Mouse (Mus musculus) heart, embryonic 13.5 days (tissue): ENCODE data around the gene Ndrg3. TPM values are rescaled to one million over a fixed set of nuclear protein-coding genes. Genes with fewer than 3 reads are reported as not detected.
"Not testable (repeated sequence)": the region's sequence is repeated elsewhere in the genome, so short reads cannot be mapped to it uniquely, and the experiment has no call there.

ENCODE experiments used
- ATAC-seq: fragments of 200-750 bp; cut with Nextera tagmentation; 2 replicates; pipeline ENCODE4 v1.8.0; 2017; ENCODE audit warnings: moderate TSS enrichment; ENCODE audit not compliant: insufficient number of reproducible peaks, low FRiP score, low TSS enrichment; ENCODE audit errors: extremely low read depth
- H3K27ac ChIP-seq: fragments of 300-500 bp; sonication (generic); replicated peaks from 2 replicates; pipeline ENCODE4 v1.5.1; 2015; ENCODE audit warnings: moderate library complexity, mild to moderate bottlenecking, inconsistent platforms
- H3K27me3 ChIP-seq: fragments of 300-500 bp; sonication (generic); replicated peaks from 2 replicates; pipeline ENCODE4 v1.6.1; 2015; ENCODE audit warnings: mild to moderate bottlenecking, inconsistent platforms
- H3K36me3 ChIP-seq: fragments of 300-500 bp; sonication (generic); 2 replicates; pipeline ENCODE4 v1.6.1; 2015; ENCODE audit warnings: mild to moderate bottlenecking, inconsistent platforms
- H3K4me1 ChIP-seq: fragments of 300-500 bp; sonication (generic); 2 replicates; pipeline ENCODE4 v1.6.1; 2015; ENCODE audit warnings: inconsistent platforms
- H3K4me2 ChIP-seq: fragments of 300-500 bp; sonication (generic); 2 replicates; pipeline ENCODE4 v1.6.1; 2015; ENCODE audit warnings: inconsistent platforms, mild to moderate bottlenecking, moderate library complexity
- H3K4me3 ChIP-seq: fragments of 300-500 bp; sonication (generic); 2 replicates; pipeline ENCODE4 v1.5.1; 2015; ENCODE audit warnings: moderate library complexity, mild to moderate bottlenecking, inconsistent platforms
- H3K9ac ChIP-seq: fragments of 300-500 bp; sonication (generic); 2 replicates; pipeline ENCODE4 v1.6.1; 2015; ENCODE audit warnings: inconsistent platforms, mild to moderate bottlenecking, moderate library complexity
- H3K9me3 ChIP-seq: fragments of 300-500 bp; sonication (generic); 2 replicates; pipeline ENCODE4 v1.6.1; 2016; ENCODE audit warnings: inconsistent platforms
- whole genome bisulfite sequencing: fragments of 180-500 bp; shearing (Covaris S2); methylation state at CpG from one replicate; pipeline ENCODE4 v1.1.7; 2015; ENCODE audit warnings: mixed read lengths; 5-methylcytosine and 5-hydroxymethylcytosine counted together
- polyA plus RNA-seq: library from polyadenylated mRNA; unstranded; fragments of >200 nt; fragmentation: Nextera tagmentation; extraction: Ambion mirVana; gene quantifications from 2 replicates; pipeline ENCODE4 v1.2.1, GENCODE M21; 2015

Gene Ndrg3
- polyA plus RNA-seq, 1 experiment from 2014 or later = 28.6 TPM

- ATAC-seq = no peak
- Histone ChIP-seq H3K9ac (no peak overlapping the region), H3K27ac (no peak overlapping the region), H3K9me3 (no peaks in the 10 kb centered on the region), H3K4me2 (no peak overlapping the region), H3K4me3 (no peak overlapping the region), H3K36me3 (no peaks in the 10 kb centered on the region), H3K4me1 (peaks cover 11% of the 10 kb centered on the region), H3K27me3 (peaks cover 5% of the 10 kb centered on the region; the same call in 1 of the 2 replicates)
- WGBS = 41% methylated on average over 4 of the region's 4 CpGs
Measured at GRCm38 (mm10) chr2:156898374-156898773, 93.5 kb downstream of the Ndrg3 start.

GRCm38 (mm10) chr2:156897034-156897433 lies 94.8 kb downstream of the Ndrg3 start:
- peaks cover 5% of the 10 kb centered on the region; the same call in 1 of the 2 replicates for H3K27me3 ChIP-seq
- ATAC-seq = no peak
- no peak overlapping the region for H3K4me3 ChIP-seq
- H3K9me3 ChIP-seq = no peaks in the 10 kb centered on the region
- no peak overlapping the region for H3K4me2 ChIP-seq
- H3K27ac ChIP-seq = no peak overlapping the region
- H3K4me1 ChIP-seq = peaks cover 11% of the 10 kb centered on the region
- WGBS = 77% methylated on average over 9 of the region's 9 CpGs
- no peak overlapping the region for H3K9ac ChIP-seq
- H3K36me3 ChIP-seq = no peaks in the 10 kb centered on the region

- no peak for ATAC-seq
- WGBS = 65% methylated on average over 9 of the region's 9 CpGs
- Histone ChIP-seq H3K4me3 (no peak overlapping the region), H3K9ac (no peak overlapping the region), H3K27ac (no peak overlapping the region), H3K27me3 (peaks cover 5% of the 10 kb centered on the region; the same call in 1 of the 2 replicates), H3K36me3 (no peaks in the 10 kb centered on the region), H3K4me2 (no peak overlapping the region), H3K9me3 (no peaks in the 10 kb centered on the region), H3K4me1 (peaks cover 11% of the 10 kb centered on the region)
Measured at GRCm38 (mm10) chr2:156896384-156896914, 95.4 kb downstream of the Ndrg3 start.

- Histone ChIP-seq H3K27ac (no peak overlapping the region), H3K9me3 (no peaks in the 10 kb centered on the region)
Measured at GRCm38 (mm10) chr2:156894496-156895265, 97.2 kb downstream of the Ndrg3 start.

GRCm38 (mm10) chr2:156892821-156893220 lies 99.0 kb downstream of the Ndrg3 start:
- Histone ChIP-seq H3K4me1 (peaks cover 2% of the 10 kb centered on the region), H3K9ac (no peak overlapping the region), H3K36me3 (no peaks in the 10 kb centered on the region), H3K4me3 (no peak overlapping the region), H3K9me3 (no peaks in the 10 kb centered on the region), H3K4me2 (no peak overlapping the region), H3K27me3 (peaks cover 5% of the 10 kb centered on the region; the same call in 1 of the 2 replicates), H3K27ac (no peak overlapping the region)
- 63% methylated on average over 6 of the region's 6 CpGs for WGBS
- no peak for ATAC-seq

More at GRCm38 (mm10) chr2:156894496-156895265, 97.2 kb downstream of the Ndrg3 start:
- ATAC-seq = no peak
- no peak overlapping the region for H3K4me3 ChIP-seq
- no peak overlapping the region for H3K9ac ChIP-seq
- no peaks in the 10 kb centered on the region for H3K36me3 ChIP-seq
- H3K4me1 ChIP-seq = peaks cover 11% of the 10 kb centered on the region
- H3K27me3 ChIP-seq = peaks cover 5% of the 10 kb centered on the region; the same call in 1 of the 2 replicates
- 69% methylated on average over 15 of the region's 15 CpGs for WGBS
- H3K4me2 ChIP-seq = no peak overlapping the region

- Histone ChIP-seq H3K36me3 (no peaks in the 10 kb centered on the region), H3K9me3 (no peaks in the 10 kb centered on the region), H3K9ac (no peak overlapping the region), H3K27me3 (no peaks in the 10 kb centered on the region), H3K4me2 (no peak overlapping the region), H3K27ac (no peak overlapping the region), H3K4me1 (no peaks in the 10 kb centered on the region), H3K4me3 (no peak overlapping the region)
- no peak for ATAC-seq
- 58% methylated on average over 3 of the region's 3 CpGs for WGBS
Measured at GRCm38 (mm10) chr2:156892240-156892639, 99.6 kb downstream of the Ndrg3 start.

GRCm38 (mm10) chr2:156888490-156888889 lies 103.4 kb downstream of the Ndrg3 start:
- Histone ChIP-seq H3K4me1 (peaks cover 5% of the 10 kb centered on the region; the same call in 1 of the 2 replicates), H3K9me3 (no peaks in the 10 kb centered on the region), H3K4me3 (no peak overlapping the region), H3K4me2 (no peak overlapping the region), H3K27me3 (no peaks in the 10 kb centered on the region), H3K27ac (no peak overlapping the region), H3K9ac (no peak overlapping the region), H3K36me3 (no peaks in the 10 kb centered on the region)
- WGBS = 65% methylated on average over 3 of the region's 3 CpGs
- ATAC-seq = no peak

- H3K27me3 ChIP-seq = no peaks in the 10 kb centered on the region
- no peaks in the 10 kb centered on the region for H3K9me3 ChIP-seq
- no peak within 1 kb of the TSS for H3K27ac ChIP-seq
- H3K36me3 ChIP-seq = no peaks in the 10 kb centered on the region
- no peak within 1 kb of the TSS for H3K4me3 ChIP-seq
- 54% methylated on average over 6 of the region's 6 CpGs for WGBS
- H3K4me1 ChIP-seq = peaks cover 5% of the 10 kb centered on the region; the same call in 1 of the 2 replicates
- H3K9ac ChIP-seq = no peak within 1 kb of the TSS
- no peak for ATAC-seq
- H3K4me2 ChIP-seq = no peak within 1 kb of the TSS
Measured at GRCm38 (mm10) chr2:156887017-156887416, 104.8 kb downstream of the Ndrg3 start, which contains the start of gene Sla2. Gene Sla2 (minus strand): TSS chr2:156887192.

- Histone ChIP-seq H3K36me3 (no peaks in the 10 kb centered on the region), H3K4me2 (no peak overlapping the region), H3K9me3 (no peaks in the 10 kb centered on the region), H3K4me3 (no peak overlapping the region), H3K9ac (no peak overlapping the region), H3K4me1 (peaks cover 5% of the 10 kb centered on the region; the same call in 1 of the 2 replicates), H3K27me3 (no peaks in the 10 kb centered on the region), H3K27ac (no peak overlapping the region)
- 71% methylated on average over 10 of the region's 10 CpGs for WGBS
- ATAC-seq = no peak
Measured at GRCm38 (mm10) chr2:156886084-156886631, 105.7 kb downstream of the Ndrg3 start.

GRCm38 (mm10) chr2:156885666-156886065 lies 106.2 kb downstream of the Ndrg3 start:
- H3K36me3 ChIP-seq, H3K9me3 ChIP-seq, H3K9ac ChIP-seq, ATAC-seq, H3K27ac ChIP-seq, H3K4me2 ChIP-seq, H3K4me1 ChIP-seq, H3K27me3 ChIP-seq, H3K4me3 ChIP-seq: not testable (repeated sequence)
- WGBS = 72% methylated on average over 2 of the region's 2 CpGs

GRCm38 (mm10) chr2:156884396-156885211 lies 107.3 kb downstream of the Ndrg3 start:
- Histone ChIP-seq H3K27ac (no peak overlapping the region), H3K4me2 (no peak overlapping the region), H3K36me3 (no peaks in the 10 kb centered on the region), H3K4me3 (no peak overlapping the region), H3K9me3 (no peaks in the 10 kb centered on the region), H3K4me1 (peaks cover 5% of the 10 kb centered on the region; the same call in 1 of the 2 replicates), H3K9ac (no peak overlapping the region), H3K27me3 (no peaks in the 10 kb centered on the region)
- WGBS = 71% methylated on average over 10 of the region's 10 CpGs
- ATAC-seq = no peak
